Mouse (Mus musculus): ENCODE results near the gene Olfr1196.

DNA sequence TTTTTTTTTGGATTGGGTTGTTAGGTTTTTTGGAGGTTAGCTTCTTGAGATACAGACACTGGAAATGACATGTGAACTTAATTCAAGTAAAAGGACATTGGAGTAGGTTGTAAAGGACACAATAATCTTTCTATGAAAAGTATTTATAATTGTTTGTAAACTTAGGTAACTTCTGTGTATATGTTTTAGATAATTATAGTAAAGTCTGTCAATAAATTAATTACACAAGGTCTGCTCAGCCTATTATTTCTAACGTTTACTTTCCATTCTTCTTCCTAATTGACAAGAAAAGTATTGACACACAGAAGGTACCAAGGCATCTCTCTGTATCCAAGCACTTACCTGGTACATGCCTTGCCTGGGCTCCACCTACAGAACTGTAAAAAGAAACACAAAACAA is 56.2 kb downstream of the Olfr1196 start, which contains the start of gene Olfr1192-ps1:
- no peak for TF ChIP-seq CTCF (IDR thresholded peaks at IDR 0.05; ENCODE audit: borderline replicate concordance, insufficient read depth, low read length)
- TF ChIP-seq POLR2A (IDR thresholded peaks at IDR 0.05; ENCODE audit: low read depth, low read length): no peak

Measured in embryonic fibroblast, embryonic 13.5 days (primary cell).